Mouse (Mus musculus): Measurements from ENCODE around the gene Tlx2. TPM values are rescaled to one million over a fixed set of nuclear protein-coding genes. Genes with fewer than 3 reads are reported as not detected.

Gene Tlx2
- total RNA-seq, 2 experiments from 2014 or later: 0.20 TPM; not detected in 1

- DNase-seq: no peak
Observed at GRCm38 (mm10) chr6:83087926-83088260, 17.8 kb upstream of the Tlx2 start.

GRCm38 (mm10) chr6:83087205-83087925 lies 17.3 kb upstream of the Tlx2 start:
- DNase-seq: peak; percentile 27

GRCm38 (mm10) chr6:83086121-83087035 lies 16.3 kb upstream of the Tlx2 start, which contains the start of gene Lbx2:
Gene Lbx2 (plus strand): TSS chr6:83086367.
- DNase-seq: no peak

GRCm38 (mm10) chr6:83084477-83084876 lies 14.4 kb upstream of the Tlx2 start:
- no peak for DNase-seq

GRCm38 (mm10) chr6:83083497-83083896 lies 13.4 kb upstream of the Tlx2 start:
- no peak for DNase-seq

GRCm38 (mm10) chr6:83080210-83080609 lies 10.1 kb upstream of the Tlx2 start:
- no peak for DNase-seq

- peak; percentile 100 for DNase-seq
Observed at GRCm38 (mm10) chr6:83078324-83078858, 8.3 kb upstream of the Tlx2 start.

GRCm38 (mm10) chr6:83077630-83078323 lies 7.7 kb upstream of the Tlx2 start, which contains the start of gene Pcgf1:
Gene Pcgf1 (plus strand): TSS chr6:83077869.
- DNase-seq: no peak

- no peak for DNase-seq
Observed at GRCm38 (mm10) chr6:83074979-83075378, 4.9 kb upstream of the Tlx2 start.

GRCm38 (mm10) chr6:83071220-83071619 lies 1.1 kb upstream of the Tlx2 start:
- no peak for DNase-seq

GRCm38 (mm10) chr6:83070311-83071219 lies 472 bp upstream of the Tlx2 start:
- peak; percentile 26 for DNase-seq

- no peak for DNase-seq
Observed at GRCm38 (mm10) chr6:83069488-83070246, 426 bp downstream of the Tlx2 start.

- no peak for DNase-seq
Observed at GRCm38 (mm10) chr6:83068706-83069487, 1.2 kb downstream of the Tlx2 start.

GRCm38 (mm10) chr6:83068221-83068620 lies 1.9 kb downstream of the Tlx2 start:
- DNase-seq: no peak

GRCm38 (mm10) chr6:83066441-83066840 lies 3.7 kb downstream of the Tlx2 start:
- no peak for DNase-seq

- no peak for DNase-seq
Observed at GRCm38 (mm10) chr6:83065995-83066394, 4.1 kb downstream of the Tlx2 start.

- no peak for DNase-seq
Observed at GRCm38 (mm10) chr6:83058725-83059124, 11.4 kb downstream of the Tlx2 start.

- DNase-seq: no peak
Observed at GRCm38 (mm10) chr6:83057790-83058189, 12.3 kb downstream of the Tlx2 start, which contains the start of gene Dqx1. Gene Dqx1 (plus strand): TSS chr6:83057844.

- peak; percentile 49 for DNase-seq
Observed at GRCm38 (mm10) chr6:83054871-83055431, 15.1 kb downstream of the Tlx2 start, which contains the start of gene Htra2. Gene Htra2 (minus strand): TSS chr6:83055273.

Measured in heart, postnatal 4 days (tissue).